Mouse (Mus musculus) heart, adult 8-10 months (tissue): ENCODE results near the gene Lrch4. TPM values are rescaled to one million over a fixed set of nuclear protein-coding genes. Genes with fewer than 3 reads are reported as not detected.
A peak's percentile ranks its signal among the peaks of the same experiment; 100 is the strongest.

Source experiments
- DNase-seq: peaks from one replicate; pipeline ENCODE4 v3.0.0; 2022; ENCODE audit warnings: low spot score
- total RNA-seq, 4 experiments: library from RNA; stranded (reverse); gene quantifications; 2 replicates each; pipeline ENCODE4 v1.2.4; 2022

Lrch4 gene
- total RNA-seq, 4 experiments from 2014 or later = 13.1 to 17.8 (median 17.1) TPM

DNA sequence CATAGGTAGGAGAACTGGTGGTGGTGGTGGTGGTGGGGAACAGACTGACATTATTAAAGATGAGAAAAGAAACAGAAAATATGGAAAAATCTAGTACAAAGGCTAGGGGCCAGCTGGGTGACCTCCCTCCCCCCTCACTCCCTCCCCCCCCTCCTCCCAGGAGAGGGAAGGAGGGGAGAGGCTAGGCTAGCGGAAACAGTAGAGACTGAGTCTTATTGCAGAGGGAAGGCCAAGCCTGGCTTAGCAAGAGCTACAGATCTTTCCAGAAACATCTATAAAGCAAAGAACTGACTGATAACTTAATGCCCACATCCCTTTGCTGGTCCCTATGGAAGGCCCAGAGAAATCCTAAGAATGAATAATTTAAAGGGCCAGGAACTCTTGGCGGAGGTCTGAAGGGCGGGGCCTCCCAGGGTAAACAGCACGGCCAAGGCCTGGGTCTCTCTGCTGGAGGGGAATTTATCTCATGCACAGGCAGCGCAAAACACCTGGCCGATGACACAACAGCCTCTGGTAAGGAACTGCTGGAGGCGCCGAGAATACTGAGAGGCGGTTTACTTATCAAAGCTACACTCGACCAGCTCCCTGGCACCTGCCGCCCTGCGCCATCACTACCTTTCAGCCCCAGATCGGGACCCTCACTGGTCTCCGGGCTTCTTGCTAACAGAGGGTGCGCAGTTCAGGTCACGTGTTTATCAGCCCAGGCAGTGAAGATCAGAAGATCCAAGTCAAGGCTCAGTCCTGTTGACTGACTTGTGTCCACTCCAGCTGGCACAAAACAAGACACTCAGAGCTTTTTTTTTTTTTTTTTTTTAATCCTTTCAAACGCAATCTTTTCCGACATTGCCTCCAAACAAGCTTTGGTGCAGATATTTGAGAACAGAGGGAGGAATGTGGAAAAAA lies 21.0 kb downstream of the Lrch4 start:
- DNase-seq = no peak

DNA sequence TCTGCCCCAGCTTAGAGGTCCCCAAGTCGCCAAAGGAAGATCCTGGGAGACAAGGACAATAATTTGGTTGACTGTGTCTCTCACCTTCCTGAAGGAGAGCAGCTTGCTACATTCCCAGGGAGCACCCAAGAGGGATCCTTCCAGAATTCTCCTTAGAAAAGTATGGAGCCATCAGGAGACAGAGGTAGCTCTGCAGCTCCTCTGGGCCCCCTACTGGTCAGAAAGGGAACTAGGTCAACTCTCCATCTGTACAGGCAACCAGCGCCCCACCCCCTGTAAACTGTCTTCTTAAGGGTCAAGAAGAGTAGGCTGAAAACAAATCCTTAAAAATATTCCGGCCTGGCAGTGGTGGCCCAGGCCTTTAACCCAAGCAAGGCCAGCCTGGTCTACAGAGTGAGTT lies 23.6 kb downstream of the Lrch4 start:
- peak; percentile 78 for DNase-seq

DNA sequence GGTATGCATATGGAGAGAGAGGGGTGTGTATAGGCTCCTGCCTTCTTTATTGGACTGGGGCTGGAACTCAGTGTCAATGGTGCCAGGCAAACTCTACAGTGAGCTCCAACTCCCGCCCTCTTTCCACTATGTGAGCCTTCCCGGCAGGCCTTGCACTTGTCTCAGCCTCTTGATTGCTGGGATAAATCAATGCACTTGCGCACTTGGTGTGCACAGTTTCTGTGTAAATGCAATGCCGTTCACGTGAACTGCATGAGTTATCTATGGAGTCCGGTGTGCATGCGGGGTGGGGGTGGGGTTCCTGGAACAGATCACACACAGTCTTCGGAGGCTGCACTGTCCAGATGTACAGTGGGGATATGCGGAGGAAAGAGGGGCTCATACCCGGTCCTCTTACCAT lies 24.4 kb downstream of the Lrch4 start:
- DNase-seq = no peak

- no peak for DNase-seq
Observed at GRCm38 (mm10) chr5:137654746-137655145, 25.8 kb downstream of the Lrch4 start.

DNA sequence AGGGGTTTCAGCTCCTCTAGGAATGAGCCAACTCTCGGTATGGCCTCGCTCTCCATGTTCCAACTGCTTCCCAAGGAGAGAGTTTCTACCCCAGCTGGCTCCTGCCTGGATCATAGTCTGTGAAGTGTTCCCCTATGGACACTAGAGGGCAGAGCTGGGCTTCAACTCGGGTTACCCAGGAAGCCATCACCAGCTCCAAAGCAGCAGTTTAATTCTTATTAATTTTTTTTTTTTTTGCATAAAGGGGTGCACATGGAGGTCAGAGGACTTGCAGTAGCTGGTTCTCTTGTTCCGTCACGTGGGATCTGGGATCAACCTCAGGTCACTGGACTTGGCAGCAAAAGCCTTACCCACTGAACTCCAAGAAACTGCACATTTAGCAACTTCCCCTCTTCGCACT lies 28.1 kb downstream of the Lrch4 start:
- peak; percentile 83 for DNase-seq

DNA sequence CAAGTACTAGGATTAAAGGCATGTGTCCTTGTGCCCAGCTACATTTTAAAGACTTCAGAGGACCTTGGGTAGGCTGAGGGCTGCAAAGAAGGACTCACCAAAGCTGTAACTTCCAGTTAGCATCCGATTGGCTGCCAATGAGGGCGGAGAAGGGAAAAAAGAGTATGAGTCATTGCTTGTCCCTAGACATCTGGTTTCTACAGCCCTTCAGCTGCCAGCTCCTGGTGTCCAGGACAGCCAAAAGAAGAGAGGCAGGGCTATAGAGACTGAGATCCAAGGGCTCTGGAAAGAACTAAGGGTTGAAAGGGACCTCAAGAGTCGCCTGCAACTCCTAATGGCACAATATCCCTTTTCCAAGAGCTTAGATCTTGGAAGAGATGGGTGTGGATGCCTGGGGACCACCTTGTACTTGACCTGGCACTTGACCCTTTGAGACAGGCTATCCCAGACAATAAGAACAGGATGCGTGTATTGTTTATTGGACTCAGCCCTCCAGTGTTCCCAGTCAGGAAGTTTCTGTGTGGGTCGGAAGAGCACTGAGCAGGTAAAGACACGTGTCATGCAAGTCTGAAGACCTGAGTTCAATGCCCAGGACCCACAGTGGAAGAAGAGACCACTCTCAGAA lies 31.3 kb downstream of the Lrch4 start:
- peak; percentile 89 for DNase-seq

DNA sequence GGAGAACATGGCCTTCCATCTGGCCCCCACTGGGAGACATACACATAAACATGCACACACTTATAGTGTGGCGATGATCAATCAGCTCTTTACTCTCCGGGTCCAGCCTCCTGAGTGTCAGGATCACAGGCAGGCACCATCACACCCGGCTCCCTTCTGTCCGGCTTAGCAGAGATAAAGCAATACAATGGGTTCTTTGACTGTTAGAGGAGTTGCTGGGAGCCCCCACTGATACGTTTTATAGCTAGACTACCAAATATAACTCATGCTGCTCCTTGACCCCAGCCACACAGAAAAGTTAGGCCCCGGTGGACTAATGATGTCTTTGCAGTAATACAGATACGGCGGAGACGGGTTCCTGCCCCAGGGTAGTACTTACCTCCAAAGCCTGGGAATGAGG lies 34.1 kb downstream of the Lrch4 start:
- no peak for DNase-seq

DNA sequence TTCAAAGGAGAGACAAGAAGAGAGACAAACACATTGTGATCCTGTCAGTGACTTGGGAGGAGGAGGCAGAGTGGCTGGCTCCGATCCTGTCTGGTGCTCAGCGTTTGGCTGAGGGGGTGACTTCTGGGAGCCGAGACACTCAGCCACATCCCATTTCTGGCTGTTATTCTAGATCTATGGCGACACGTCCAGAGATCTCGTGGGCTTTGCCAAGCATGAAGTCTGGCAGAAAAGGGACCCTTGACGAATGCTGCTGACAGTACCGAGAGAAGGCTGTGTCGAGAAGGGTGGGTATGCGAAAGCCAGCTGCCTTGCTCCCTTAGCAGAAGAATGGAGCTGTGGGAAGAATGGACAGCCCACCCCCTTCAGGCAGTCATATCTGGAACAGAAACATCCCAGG lies 40.0 kb downstream of the Lrch4 start:
- peak; percentile 65 for DNase-seq

DNA sequence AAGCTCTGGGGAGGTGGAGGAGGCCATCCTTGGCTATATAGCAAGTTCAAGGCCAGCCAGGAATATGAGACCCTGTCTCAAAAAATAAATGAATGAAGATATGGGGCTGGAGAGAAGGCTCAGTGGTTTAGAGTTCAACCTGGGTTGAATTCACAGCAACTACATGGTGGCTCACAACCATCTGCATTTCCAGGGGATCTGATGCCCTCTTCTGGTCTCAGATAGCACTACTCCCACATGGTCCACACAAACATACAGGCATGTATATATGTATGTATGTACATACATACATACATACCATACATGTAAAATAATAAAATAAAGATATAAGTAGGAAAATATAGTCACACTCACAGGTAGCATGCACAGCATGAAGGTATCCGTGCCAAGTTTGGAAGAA lies 41.3 kb downstream of the Lrch4 start:
- no peak for DNase-seq

GRCm38 (mm10) chr5:137671443-137672240 lies 42.7 kb downstream of the Lrch4 start:
- peak; percentile 91 for DNase-seq

GRCm38 (mm10) chr5:137672361-137672760 lies 43.4 kb downstream of the Lrch4 start:
- DNase-seq = no peak

DNA sequence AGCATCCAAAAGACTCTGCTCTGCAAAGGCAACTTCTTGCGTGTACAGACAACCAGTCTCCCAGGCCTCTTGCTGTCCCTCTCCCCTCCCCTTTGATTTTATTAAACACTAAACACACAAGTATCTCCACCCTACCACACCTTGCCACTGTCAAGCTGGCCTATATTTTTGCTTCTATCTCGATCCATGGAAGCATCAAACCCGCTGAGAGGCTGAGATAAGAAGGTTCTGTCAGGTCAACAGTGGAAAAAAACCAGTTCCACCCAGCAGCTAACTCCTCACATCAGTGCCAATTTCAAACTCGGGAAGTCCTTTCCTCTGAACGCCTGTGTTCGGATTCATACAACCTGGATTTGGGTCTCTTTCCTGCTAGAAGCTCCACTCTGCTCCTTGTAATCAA lies 44.1 kb downstream of the Lrch4 start:
- DNase-seq = no peak

- no peak for DNase-seq
Observed at GRCm38 (mm10) chr5:137674786-137675185, 45.9 kb downstream of the Lrch4 start.

- no peak for DNase-seq
Observed at GRCm38 (mm10) chr5:137677859-137678258, 48.9 kb downstream of the Lrch4 start.

- DNase-seq = no peak
Observed at GRCm38 (mm10) chr5:137678736-137679135, 49.8 kb downstream of the Lrch4 start.

DNA sequence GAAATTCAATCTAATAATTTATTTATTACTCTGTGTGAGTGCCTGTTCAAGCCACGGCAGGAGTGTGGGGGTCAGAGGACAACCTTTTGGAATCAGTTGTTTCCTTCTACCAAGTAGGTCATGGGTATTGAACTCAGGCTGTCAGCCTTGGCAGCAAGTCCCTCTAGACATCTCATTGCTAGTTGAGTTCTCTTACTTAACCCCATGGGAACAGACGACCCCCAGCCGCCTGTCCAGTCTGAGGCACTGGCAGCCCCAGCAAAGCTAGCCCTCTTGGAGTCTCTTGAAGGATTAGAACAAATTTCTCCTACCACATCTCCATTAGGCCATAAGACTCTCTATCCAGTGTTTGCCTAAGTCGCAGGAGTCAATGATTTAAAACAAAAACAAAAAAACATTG lies 50.8 kb downstream of the Lrch4 start:
- DNase-seq = no peak

DNA sequence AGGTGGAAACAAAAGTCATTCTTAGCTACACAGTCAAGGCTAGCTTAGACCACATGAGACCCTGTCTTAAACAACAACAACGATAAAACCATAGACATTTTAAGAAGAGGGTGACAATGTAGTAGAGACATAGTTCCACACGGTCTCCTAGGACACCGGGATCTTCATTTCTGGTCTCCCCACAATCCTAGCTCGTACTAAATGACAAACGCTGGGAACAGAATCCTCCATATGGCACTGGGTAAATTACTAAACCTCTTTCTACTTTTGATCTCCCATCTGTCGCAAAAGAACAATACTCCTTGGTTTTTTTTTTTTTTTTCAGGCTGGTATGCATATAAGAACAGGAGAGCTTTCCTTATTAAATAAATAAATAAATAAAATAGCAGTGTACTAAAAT lies 53.6 kb downstream of the Lrch4 start:
- no peak for DNase-seq

- DNase-seq = no peak
Observed at GRCm38 (mm10) chr5:137683388-137684293, 54.7 kb downstream of the Lrch4 start.

DNA sequence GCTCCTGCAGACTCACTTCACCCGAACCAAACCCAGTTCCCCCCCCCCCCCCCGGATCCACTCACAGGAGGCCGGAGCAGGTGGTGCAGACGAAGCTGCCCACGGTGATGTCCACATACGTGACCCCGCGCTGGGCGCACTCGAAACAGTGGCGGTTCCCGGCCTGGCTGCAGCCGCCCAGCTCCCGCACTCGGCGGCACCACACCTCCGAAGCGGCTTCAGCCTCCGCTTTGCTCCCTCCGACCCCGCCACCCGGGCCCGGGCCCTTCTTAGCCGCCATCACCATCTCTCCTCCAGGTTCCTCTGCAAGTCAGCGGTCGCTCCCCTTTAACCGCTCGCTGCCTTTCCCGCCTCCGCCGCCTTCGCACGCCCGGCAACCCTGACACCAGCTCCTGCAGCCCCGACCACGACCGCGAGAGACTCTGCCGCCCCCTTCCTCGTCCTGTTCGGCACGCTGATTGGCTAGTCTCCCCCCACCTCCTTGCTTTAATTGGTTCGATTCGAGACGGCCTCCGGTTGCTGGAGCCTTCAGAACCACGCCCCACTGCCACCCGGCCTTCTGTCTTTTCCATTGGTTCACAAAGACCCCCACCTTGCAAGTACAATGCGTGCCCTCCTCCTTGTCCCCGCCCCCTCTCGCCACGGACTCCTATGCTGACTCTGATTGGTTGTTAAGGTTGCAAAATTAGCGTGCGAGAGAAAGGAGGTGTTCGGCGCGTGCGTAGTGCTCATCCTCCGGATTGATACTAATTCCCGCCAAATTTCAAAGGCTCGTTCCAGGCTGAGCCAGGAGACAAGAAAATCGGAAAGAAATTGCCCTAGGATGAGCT lies 55.6 kb downstream of the Lrch4 start, which contains the start of gene Agfg2:
Gene Agfg2, minus strand, starts transcription at position 433 of the 830 bp plus-strand sequence.
- peak; percentile 98 for DNase-seq

- DNase-seq = no peak
Observed at GRCm38 (mm10) chr5:137685653-137686052, 56.7 kb downstream of the Lrch4 start.
